Mouse (Mus musculus): ENCODE measurements around the gene Prickle1. TPM values are rescaled to one million over a fixed set of nuclear protein-coding genes. Genes with fewer than 3 reads are reported as not detected.

Prickle1 gene
- polyA plus RNA-seq, 1 experiment from 2014 or later: 20.4 TPM

DNA sequence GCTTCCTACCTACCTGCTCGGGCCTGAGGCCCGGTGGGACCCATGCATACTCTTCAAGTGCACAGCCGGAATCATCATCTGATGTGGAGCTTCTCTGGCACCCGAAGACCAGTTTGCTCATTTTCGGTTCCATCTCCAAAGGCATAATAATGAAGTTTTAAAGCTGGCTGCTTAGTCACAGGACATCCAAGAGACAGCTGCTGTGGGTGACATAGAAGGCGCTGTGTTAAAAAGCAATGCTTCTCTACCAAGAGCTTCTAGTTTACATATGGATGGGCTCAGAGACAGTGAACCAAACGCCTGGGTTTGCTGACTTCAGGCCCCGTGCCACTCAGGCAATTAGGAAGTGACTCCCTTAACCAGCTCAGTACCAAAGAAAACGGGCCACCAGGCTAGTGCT lies 83.3 kb downstream of the Prickle1 start:
- Histone ChIP-seq H3K9me3 (no peaks in the 10 kb centered on the region), H3K27me3 (replicated peaks; ENCODE audit: low read depth, poor library complexity, severe bottlenecking) (peaks cover 32% of the 10 kb centered on the region), H3K36me3 (replicated peaks) (peaks cover 26% of the 10 kb centered on the region), H3K27ac (replicated peaks) (no peak overlapping the region), H3K4me3 (no peak overlapping the region), H3K4me1 (peaks cover 50% of the 10 kb centered on the region)
- DNase-seq (ENCODE audit: low spot score): no peak
- 37% methylated on average over 9 of the region's 9 CpGs for WGBS

DNA sequence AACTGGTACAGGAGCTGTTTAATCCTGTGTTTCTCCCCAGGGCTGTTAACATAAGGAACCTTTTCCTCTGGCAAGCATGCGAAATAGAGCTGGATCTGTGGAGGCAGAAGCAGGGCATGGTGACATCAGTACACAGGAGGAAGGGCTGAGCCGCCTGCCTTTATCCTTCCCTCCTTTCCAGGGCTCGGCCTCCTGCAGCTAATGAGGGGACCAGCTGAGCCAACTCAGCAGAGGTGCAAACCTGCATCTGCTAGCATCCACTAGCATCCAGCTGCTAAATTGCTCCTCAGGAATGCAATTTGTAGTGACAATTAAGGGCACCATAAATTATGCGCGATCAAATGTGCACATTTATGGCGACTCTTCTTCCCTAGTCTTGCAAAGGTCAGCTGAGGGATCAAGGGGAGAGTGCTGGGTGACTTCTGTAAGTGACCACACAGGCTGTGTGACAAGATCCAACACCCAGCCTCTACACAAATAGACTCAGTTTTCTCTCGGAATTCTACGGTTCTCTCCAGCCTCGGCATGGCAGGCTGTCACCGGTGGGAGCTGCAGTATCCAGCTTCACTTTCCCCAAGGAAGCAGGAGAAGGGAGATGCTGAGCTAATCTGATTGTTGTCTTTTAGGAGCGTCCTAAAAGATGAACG lies 84.9 kb downstream of the Prickle1 start:
- 25% methylated on average over 12 of the region's 12 CpGs for WGBS
- Histone ChIP-seq H3K27ac (replicated peaks) (no peak overlapping the region), H3K36me3 (replicated peaks) (peaks cover 37% of the 10 kb centered on the region), H3K4me1 (peaks cover 48% of the 10 kb centered on the region), H3K4me3 (no peak overlapping the region), H3K9me3 (no peaks in the 10 kb centered on the region), H3K27me3 (replicated peaks; ENCODE audit: low read depth, poor library complexity, severe bottlenecking) (peaks cover 26% of the 10 kb centered on the region)
- peak; percentile 50 for DNase-seq (ENCODE audit: low spot score)

DNA sequence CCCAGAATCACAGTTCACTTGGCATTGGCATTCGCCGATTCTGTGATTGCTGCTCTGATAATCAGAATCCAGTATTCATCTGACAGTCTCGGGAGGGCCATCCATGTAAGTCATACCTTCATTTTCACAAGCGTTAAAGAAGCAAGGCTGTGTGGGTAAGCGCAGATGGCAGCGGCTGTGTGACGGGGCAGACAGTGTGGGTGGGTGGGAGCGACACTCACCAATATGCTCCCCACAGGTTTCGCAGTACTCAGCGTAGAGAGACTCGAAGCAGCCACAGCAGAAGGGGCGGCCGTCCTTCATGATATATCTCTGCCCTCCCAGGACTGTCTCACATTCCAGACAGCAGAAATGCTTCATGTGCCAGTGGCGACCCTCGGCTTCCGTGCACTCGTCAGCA lies 90.9 kb downstream of the Prickle1 start:
- Histone ChIP-seq H3K27ac (replicated peaks) (no peak overlapping the region), H3K4me3 (no peak overlapping the region), H3K4me1 (no peaks in the 10 kb centered on the region), H3K9me3 (no peaks in the 10 kb centered on the region), H3K36me3 (replicated peaks) (peaks cover 91% of the 10 kb centered on the region), H3K27me3 (replicated peaks; ENCODE audit: low read depth, poor library complexity, severe bottlenecking) (no peaks in the 10 kb centered on the region)
- DNase-seq (ENCODE audit: low spot score): no peak
- 94% methylated on average over 17 of the region's 17 CpGs for WGBS

DNA sequence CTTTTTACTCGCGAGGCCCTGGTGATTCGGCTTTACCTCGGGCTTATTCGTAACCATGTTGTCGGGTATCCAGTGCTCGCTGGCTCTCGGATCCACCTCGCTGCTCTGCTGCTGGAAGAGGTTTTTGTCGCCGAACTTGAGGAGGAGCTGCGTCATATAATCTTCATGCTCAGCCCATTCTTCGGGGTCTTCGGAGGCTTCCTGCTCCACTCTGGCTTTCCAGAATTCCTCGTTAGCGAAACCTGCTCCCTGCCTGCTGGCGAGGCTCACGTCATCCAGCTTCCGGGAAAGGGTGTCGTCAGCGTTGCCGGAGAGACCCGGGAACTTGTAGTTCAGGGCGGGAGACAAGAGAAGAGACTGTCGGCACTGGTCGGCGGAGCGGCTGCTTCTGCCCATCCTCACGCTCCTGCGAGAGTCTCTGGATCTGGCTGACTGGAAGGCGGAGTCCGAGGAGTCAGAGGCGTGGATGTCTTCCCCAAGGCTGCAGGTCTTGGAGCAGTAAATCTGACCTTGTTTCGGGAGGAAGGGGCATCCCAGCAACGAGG lies 92.4 kb downstream of the Prickle1 start:
- Histone ChIP-seq H3K27ac (replicated peaks) (no peak overlapping the region), H3K4me1 (no peaks in the 10 kb centered on the region), H3K27me3 (replicated peaks; ENCODE audit: low read depth, poor library complexity, severe bottlenecking) (no peaks in the 10 kb centered on the region), H3K36me3 (replicated peaks) (peaks cover 95% of the 10 kb centered on the region), H3K9me3 (no peaks in the 10 kb centered on the region), H3K4me3 (no peak overlapping the region)
- DNase-seq (ENCODE audit: low spot score): no peak
- WGBS: 94% methylated on average over 35 of the region's 35 CpGs

DNA sequence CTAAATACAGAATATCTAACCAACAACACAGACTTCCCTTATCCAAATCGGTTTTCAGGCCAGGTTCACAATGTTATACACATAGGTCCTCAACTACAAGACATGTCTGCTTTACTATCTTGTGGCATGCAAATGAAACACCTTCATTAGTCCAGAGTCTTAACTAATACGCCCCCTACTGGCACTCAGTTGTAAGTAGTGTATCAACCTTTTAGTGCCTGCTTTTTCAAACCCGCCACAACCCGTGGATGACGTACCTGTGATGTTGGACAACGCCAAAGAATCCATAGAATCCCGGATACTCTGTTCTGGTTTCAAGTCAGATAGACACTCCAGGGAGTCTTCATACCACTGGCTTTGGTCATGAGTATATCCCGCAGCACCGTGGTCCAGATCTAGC lies 93.0 kb downstream of the Prickle1 start:
- no peak overlapping the region for H3K4me3 ChIP-seq
- no peak for DNase-seq (ENCODE audit: low spot score)
- no peaks in the 10 kb centered on the region for H3K27me3 ChIP-seq (replicated peaks; ENCODE audit: low read depth, poor library complexity, severe bottlenecking)
- H3K36me3 ChIP-seq (replicated peaks): peaks cover 95% of the 10 kb centered on the region
- 92% methylated on average over 9 of the region's 9 CpGs for WGBS
- H3K9me3 ChIP-seq: no peaks in the 10 kb centered on the region
- no peaks in the 10 kb centered on the region for H3K4me1 ChIP-seq
- H3K27ac ChIP-seq (replicated peaks): no peak overlapping the region

DNA sequence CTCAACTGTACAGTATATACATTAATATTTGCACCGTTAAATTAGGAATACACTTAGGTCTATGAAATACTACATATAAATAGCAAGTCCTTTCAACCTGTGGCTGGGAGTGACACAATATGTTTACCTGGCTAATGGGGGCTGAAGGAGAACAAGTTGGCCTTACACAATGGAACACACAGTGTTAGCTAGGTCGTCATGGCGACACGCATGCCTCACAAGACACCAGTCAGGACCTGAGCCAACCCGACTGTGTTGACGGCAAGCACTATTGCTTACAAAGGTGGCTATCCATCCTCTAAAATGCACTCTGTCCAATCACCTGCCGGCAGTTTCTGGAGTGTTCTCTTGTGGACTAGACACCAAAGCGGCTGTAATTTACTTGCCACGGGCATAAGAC lies 95.8 kb downstream of the Prickle1 start:
- H3K9me3 ChIP-seq: no peaks in the 10 kb centered on the region
- WGBS: 88% methylated on average over 9 of the region's 9 CpGs
- H3K4me3 ChIP-seq: no peak overlapping the region
- no peaks in the 10 kb centered on the region for H3K4me1 ChIP-seq
- H3K36me3 ChIP-seq (replicated peaks): peaks cover 86% of the 10 kb centered on the region
- DNase-seq (ENCODE audit: low spot score): no peak
- no peaks in the 10 kb centered on the region for H3K27me3 ChIP-seq (replicated peaks; ENCODE audit: low read depth, poor library complexity, severe bottlenecking)
- no peak overlapping the region for H3K27ac ChIP-seq (replicated peaks)

DNA sequence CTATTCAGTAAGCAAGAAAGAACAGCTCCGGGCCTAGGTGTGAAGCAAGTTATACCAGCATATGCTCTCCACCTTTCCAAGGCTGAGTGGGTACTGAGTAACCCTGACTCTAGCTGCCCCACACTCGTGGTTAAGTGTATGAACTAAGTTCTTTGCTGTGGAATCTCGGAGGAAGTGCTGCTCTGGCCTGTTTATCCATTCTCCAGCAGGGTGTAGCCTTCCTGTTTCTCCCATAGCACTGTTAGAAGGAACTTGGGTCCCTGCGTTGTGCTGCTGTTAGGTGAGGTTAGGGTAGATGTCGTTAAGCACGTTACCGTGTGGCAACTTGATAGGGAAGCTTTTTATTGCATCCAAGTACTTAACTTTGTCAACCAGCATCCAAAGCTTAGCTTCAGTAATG lies 101.0 kb downstream of the Prickle1 start:
- H3K4me3 ChIP-seq: no peak overlapping the region
- no peaks in the 10 kb centered on the region for H3K4me1 ChIP-seq
- no peak overlapping the region for H3K27ac ChIP-seq (replicated peaks)
- no peaks in the 10 kb centered on the region for H3K9me3 ChIP-seq
- H3K36me3 ChIP-seq (replicated peaks): peaks cover 71% of the 10 kb centered on the region
- 91% methylated on average over 7 of the region's 7 CpGs for whole genome bisulfite sequencing
- H3K27me3 ChIP-seq (replicated peaks; ENCODE audit: low read depth, poor library complexity, severe bottlenecking): no peaks in the 10 kb centered on the region
- no peak for DNase-seq (ENCODE audit: low spot score)

DNA sequence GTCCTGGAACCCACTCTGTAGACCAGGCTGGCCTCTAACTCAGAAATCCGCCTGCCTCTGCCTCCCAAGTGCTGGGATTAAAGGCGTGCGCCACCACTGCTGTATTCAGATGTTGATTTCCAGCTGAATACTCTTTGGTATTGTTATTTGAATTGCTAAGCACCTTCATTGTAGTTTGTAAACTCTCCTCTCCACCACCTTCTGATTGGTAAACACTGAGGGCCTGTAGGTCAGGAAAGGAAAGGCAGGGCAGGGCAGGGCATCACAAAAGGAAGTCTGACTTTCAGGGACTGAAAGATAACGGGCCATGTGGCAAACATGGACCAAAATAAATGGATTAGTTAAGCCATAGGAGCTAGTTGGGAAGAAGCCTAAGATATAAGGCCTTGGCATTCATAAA lies 106.1 kb downstream of the Prickle1 start:
- Histone ChIP-seq H3K36me3 (replicated peaks) (peaks cover 62% of the 10 kb centered on the region), H3K4me1 (no peaks in the 10 kb centered on the region; the same call in 1 of the 2 replicates), H3K4me3 (no peak overlapping the region), H3K27me3 (replicated peaks; ENCODE audit: low read depth, poor library complexity, severe bottlenecking) (no peaks in the 10 kb centered on the region), H3K9me3 (no peaks in the 10 kb centered on the region), H3K27ac (replicated peaks) (no peak overlapping the region)
- 90% methylated on average over 4 of the region's 4 CpGs for WGBS
- DNase-seq (ENCODE audit: low spot score): no peak

DNA sequence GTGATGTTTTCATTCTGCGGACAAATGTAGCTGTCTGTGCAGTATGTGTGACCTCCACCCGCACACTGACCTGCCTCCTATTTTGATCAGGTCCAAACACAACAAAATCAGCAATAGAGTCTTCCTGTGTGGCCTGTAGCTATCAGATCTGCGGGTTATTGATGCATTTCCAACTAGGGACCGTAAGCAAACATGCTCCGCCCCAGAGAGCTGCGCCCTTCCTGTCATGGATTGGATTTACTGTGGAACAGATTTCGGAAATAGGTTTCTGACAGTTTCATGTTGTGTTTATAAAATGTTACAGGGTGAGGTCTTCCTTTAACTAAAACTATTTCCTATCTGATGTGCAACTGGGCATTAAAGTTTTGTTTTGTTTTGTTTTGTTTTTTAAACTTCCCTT lies 109.6 kb downstream of the Prickle1 start:
- no peaks in the 10 kb centered on the region; the same call in 1 of the 2 replicates for H3K4me1 ChIP-seq
- H3K27me3 ChIP-seq (replicated peaks; ENCODE audit: low read depth, poor library complexity, severe bottlenecking): no peaks in the 10 kb centered on the region
- WGBS: 85% methylated on average over 7 of the region's 7 CpGs
- no peak overlapping the region for H3K4me3 ChIP-seq
- DNase-seq (ENCODE audit: low spot score): no peak
- H3K36me3 ChIP-seq (replicated peaks): peaks cover 40% of the 10 kb centered on the region
- H3K27ac ChIP-seq (replicated peaks): no peak overlapping the region
- no peaks in the 10 kb centered on the region for H3K9me3 ChIP-seq

DNA sequence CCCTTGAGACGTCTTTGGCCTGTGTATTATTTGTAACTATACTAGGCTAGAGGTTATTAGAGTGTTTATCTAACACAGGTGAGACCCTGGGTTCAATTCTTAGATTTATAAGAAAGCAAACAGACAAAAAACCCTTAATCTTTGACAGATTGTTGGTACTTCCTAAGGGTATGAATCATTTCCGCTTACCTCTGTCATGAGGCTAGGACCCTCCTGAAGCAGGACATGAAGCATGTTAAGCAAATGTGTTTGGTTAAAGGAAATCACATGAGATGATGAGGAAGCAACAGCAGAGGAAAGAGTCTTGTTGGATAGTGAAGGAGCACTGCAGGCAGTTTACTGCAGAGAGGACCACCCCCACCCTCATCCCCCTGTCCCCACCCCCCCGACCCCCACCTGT lies 110.4 kb downstream of the Prickle1 start:
- H3K4me1 ChIP-seq: no peaks in the 10 kb centered on the region; the same call in 1 of the 2 replicates
- H3K27ac ChIP-seq (replicated peaks): no peak overlapping the region
- no peaks in the 10 kb centered on the region for H3K9me3 ChIP-seq
- WGBS: 64% methylated on average over 3 of the region's 3 CpGs
- peaks cover 34% of the 10 kb centered on the region for H3K36me3 ChIP-seq (replicated peaks)
- H3K27me3 ChIP-seq (replicated peaks; ENCODE audit: low read depth, poor library complexity, severe bottlenecking): no peaks in the 10 kb centered on the region
- H3K4me3 ChIP-seq: no peak overlapping the region
- no peak for DNase-seq (ENCODE audit: low spot score)

DNA sequence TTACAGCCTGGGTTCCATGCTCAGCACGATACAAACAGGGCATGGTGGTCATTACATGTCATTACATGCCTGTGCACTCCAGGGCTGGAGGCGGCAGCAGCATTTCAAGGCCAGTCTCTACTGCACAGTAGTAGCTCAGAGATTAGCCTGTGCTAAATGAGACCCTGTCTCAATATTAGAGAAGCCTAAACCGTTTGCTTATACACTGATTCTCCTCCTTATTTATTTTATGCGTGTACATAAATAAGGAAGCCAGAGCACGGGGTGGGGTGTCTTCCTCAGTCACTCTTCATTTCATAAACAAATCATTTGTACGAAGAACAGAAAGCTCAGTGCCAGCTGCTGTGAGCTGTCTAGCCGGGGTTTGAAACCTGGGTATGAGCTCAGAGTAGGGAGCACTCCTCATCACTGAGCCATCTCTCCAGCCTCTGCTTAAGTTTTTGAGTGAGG lies 111.4 kb downstream of the Prickle1 start:
- DNase-seq (ENCODE audit: low spot score): no peak
- no peaks in the 10 kb centered on the region for H3K27me3 ChIP-seq (replicated peaks; ENCODE audit: low read depth, poor library complexity, severe bottlenecking)
- no peak overlapping the region for H3K27ac ChIP-seq (replicated peaks)
- no peak overlapping the region for H3K4me3 ChIP-seq
- H3K36me3 ChIP-seq (replicated peaks): peaks cover 27% of the 10 kb centered on the region
- no peaks in the 10 kb centered on the region; the same call in 1 of the 2 replicates for H3K4me1 ChIP-seq
- H3K9me3 ChIP-seq: no peaks in the 10 kb centered on the region
- WGBS: 80% methylated on average over 7 of the region's 7 CpGs

DNA sequence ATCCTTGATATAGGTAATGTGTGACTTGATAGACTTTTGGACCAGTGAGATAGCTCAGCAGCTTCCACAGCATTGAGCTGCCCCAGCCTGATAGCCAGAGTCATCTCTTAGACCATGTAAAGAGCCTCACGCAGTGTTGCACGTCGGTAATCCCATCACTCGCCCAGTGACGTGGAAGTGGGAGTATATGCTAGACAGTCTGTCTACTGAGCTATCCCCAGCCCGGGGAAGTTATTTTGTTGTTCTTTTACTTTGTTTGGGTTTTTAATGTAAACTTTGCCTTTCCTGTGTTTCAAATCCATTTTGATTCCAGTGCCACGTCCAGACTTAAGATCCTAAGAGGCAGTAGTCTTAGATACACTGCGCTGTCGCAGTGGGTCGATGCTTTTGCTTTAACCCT lies 114.6 kb downstream of the Prickle1 start:
- Histone ChIP-seq H3K27me3 (replicated peaks; ENCODE audit: low read depth, poor library complexity, severe bottlenecking) (no peaks in the 10 kb centered on the region), H3K27ac (replicated peaks) (no peak overlapping the region), H3K4me3 (no peak overlapping the region), H3K4me1 (no peaks in the 10 kb centered on the region; the same call in 1 of the 2 replicates), H3K36me3 (replicated peaks) (peaks cover 15% of the 10 kb centered on the region), H3K9me3 (no peaks in the 10 kb centered on the region)
- 91% methylated on average over 10 of the region's 10 CpGs for WGBS
- no peak for DNase-seq (ENCODE audit: low spot score)

DNA sequence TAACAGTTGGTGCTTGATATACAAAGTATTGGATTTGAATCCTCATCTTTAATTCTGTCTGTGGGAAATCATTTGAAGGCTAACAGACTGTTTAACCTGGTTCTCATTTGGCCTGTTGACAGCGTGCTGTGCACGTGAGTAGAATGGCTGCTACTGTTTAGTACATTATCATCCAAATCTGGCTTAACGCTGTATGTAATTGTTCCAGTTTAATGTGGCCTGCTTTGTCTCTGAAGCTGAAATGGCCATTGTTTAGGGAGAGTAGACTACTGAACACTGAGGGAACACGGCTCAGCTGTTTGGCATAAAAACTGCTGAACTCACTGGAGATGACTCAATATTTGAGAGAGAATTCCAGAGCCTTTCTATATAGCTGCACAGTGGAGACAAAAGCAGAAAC lies 116.2 kb downstream of the Prickle1 start:
- peaks cover 8% of the 10 kb centered on the region for H3K4me1 ChIP-seq
- WGBS: 82% methylated on average over 4 of the region's 4 CpGs
- H3K9me3 ChIP-seq: no peaks in the 10 kb centered on the region
- H3K27me3 ChIP-seq (replicated peaks; ENCODE audit: low read depth, poor library complexity, severe bottlenecking): no peaks in the 10 kb centered on the region
- H3K36me3 ChIP-seq (replicated peaks): peaks cover 15% of the 10 kb centered on the region
- H3K27ac ChIP-seq (replicated peaks): no peak overlapping the region
- no peak for DNase-seq (ENCODE audit: low spot score)
- no peak overlapping the region for H3K4me3 ChIP-seq
